Mouse (Mus musculus) limb, embryonic 12.5 days (tissue): ENCODE data around the gene Map3k6. TPM values are rescaled to one million over a fixed set of nuclear protein-coding genes. Genes with fewer than 3 reads are reported as not detected.

Source experiments
- ATAC-seq: fragments of 200-750 bp; cut with Nextera tagmentation; 2 replicates; pipeline ENCODE4 v1.8.0; 2017; ENCODE audit warnings: low read depth, moderate TSS enrichment; ENCODE audit not compliant: insufficient number of reproducible peaks, insufficient read depth, low FRiP score, low TSS enrichment
- H3K27ac ChIP-seq: fragments of 300-500 bp; sonication (generic); 2 replicates; pipeline ENCODE4 v1.5.1; 2016; ENCODE audit warnings: mild to moderate bottlenecking, moderate library complexity
- H3K27me3 ChIP-seq: fragments of 300-500 bp; sonication (generic); 2 replicates; pipeline ENCODE4 v1.6.1; 2016; ENCODE audit warnings: mild to moderate bottlenecking, moderate library complexity
- H3K36me3 ChIP-seq: fragments of 300-500 bp; sonication (generic); 2 replicates; pipeline ENCODE4 v1.6.1; 2016; ENCODE audit warnings: mild to moderate bottlenecking, moderate library complexity
- H3K4me1 ChIP-seq: fragments of 300-500 bp; sonication (generic); replicated peaks from 2 replicates; pipeline ENCODE4 v1.6.1; 2016
- H3K4me2 ChIP-seq: fragments of 300-500 bp; sonication (generic); 2 replicates; pipeline ENCODE4 v1.6.1; 2016; ENCODE audit warnings: mild to moderate bottlenecking, moderate library complexity
- H3K4me3 ChIP-seq: fragments of 300-500 bp; sonication (generic); replicated peaks from 2 replicates; pipeline ENCODE4 v1.5.1; 2016; ENCODE audit warnings: mild to moderate bottlenecking
- H3K9ac ChIP-seq: fragments of 300-500 bp; sonication (generic); replicated peaks from 2 replicates; pipeline ENCODE4 v1.6.1; 2016; ENCODE audit warnings: mild to moderate bottlenecking, moderate library complexity
- H3K9me3 ChIP-seq: fragments of 300-500 bp; sonication (generic); 2 replicates; pipeline ENCODE4 v1.6.1; 2016; ENCODE audit warnings: mild to moderate bottlenecking, moderate library complexity
- WGBS: fragments of 180-500 bp; shearing (Covaris S2); methylation state at CpG from one replicate; pipeline ENCODE4 v1.1.7; 2016; 5-methylcytosine and 5-hydroxymethylcytosine counted together
- polyA plus RNA-seq: library from polyadenylated mRNA; unstranded; fragments of >200 nt; fragmentation: Nextera tagmentation; extraction: Ambion mirVana; gene quantifications from 2 replicates; pipeline ENCODE4 v1.2.1, GENCODE M21; 2016

Gene Map3k6
- polyA plus RNA-seq, 1 experiment from 2014 or later: 2.3 TPM

GRCm38 (mm10) chr4:133285299-133285698, 44.7 kb downstream of the Map3k6 start:
- H3K36me3 ChIP-seq: no peaks in the 10 kb centered on the region
- H3K4me2 ChIP-seq: no peak overlapping the region
- peaks cover 27% of the 10 kb centered on the region for H3K4me1 ChIP-seq
- ATAC-seq: no peak
- 85% methylated on average over 3 of the region's 3 CpGs for WGBS
- H3K4me3 ChIP-seq: no peak overlapping the region
- H3K9me3 ChIP-seq: no peaks in the 10 kb centered on the region
- no peaks in the 10 kb centered on the region for H3K27me3 ChIP-seq
- 0 out of 2 replicates have a peak overlapping the region, but pooled peaks have one; percentile 17 for H3K27ac ChIP-seq
- no peak overlapping the region for H3K9ac ChIP-seq

- Histone ChIP-seq H3K9ac (no peak overlapping the region), H3K4me1 (peaks cover 26% of the 10 kb centered on the region), H3K27ac (0 out of 2 replicates have a peak overlapping the region, but pooled peaks have one; percentile 17), H3K4me2 (no peak overlapping the region), H3K36me3 (no peaks in the 10 kb centered on the region), H3K27me3 (no peaks in the 10 kb centered on the region), H3K9me3 (no peaks in the 10 kb centered on the region), H3K4me3 (no peak overlapping the region)
- ATAC-seq: no peak
- WGBS: 81% methylated on average over 5 of the region's 5 CpGs
Observed at GRCm38 (mm10) chr4:133285950-133286349, 45.3 kb downstream of the Map3k6 start.

DNA sequence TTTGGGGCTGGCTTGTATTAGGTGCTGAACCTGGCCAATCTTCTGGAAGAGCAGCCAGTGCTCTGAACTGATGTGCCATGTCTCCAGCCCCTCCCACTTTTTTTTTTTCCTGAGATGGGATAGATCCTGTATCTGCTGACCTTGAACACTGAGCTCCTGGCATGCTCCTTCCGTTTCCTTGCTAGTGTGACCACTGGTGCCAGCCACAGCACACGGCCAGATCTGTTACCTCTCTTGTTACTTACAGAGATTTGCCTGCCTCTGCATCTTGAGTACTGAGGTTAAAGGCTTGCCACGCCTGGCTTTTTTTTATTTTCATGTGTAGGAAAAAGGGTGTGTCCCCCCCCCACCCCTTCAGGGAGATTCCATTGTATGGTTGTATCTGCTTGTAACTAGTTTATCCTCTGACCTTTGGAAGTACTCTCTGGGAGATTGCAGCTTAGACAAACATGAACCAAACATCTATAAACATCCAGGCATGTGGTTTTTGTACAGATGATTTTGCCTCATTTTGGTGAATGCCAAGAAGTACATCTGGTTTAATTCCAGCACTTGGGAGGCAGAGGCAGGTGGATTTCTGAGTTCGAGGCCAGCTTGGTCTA, 46.0 kb downstream of the Map3k6 start:
- ATAC-seq: no peak
- Histone ChIP-seq H3K27ac (no peak overlapping the region), H3K36me3 (no peaks in the 10 kb centered on the region), H3K4me2 (no peak overlapping the region), H3K9ac (no peak overlapping the region), H3K4me1 (peaks cover 19% of the 10 kb centered on the region), H3K4me3 (no peak overlapping the region), H3K9me3 (no peaks in the 10 kb centered on the region), H3K27me3 (no peaks in the 10 kb centered on the region)
- 91% methylated on average over 4 of the region's 4 CpGs for WGBS

DNA sequence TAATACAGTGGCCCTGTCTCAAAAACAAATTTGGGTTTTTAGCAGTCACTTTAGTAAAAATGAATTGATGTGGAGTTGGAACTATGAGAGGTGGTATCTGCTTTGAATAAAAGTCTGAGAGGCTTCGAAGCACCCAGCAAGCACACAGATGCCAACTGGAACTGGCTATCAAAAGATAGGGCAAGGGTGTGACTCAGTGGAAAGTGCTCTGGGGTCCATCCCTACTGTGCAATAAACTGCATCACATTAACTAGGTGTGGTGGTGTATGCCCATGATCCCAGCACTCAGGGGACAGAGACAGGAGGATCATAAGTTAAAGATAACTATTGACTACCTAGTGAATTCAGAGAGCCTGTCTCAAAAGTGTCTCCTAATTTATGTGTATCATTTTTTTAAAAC, 50.6 kb downstream of the Map3k6 start:
- H3K9ac ChIP-seq: no peak overlapping the region
- H3K27me3 ChIP-seq: 0 out of 2 replicates have a peak, but pooled peaks cover 3% of the 10 kb centered on the region
- H3K27ac ChIP-seq: no peak overlapping the region
- no peaks in the 10 kb centered on the region for H3K9me3 ChIP-seq
- 100% methylated on average over 1 of the region's 1 CpGs for WGBS
- ATAC-seq: no peak
- H3K4me3 ChIP-seq: no peak overlapping the region
- peaks cover 34% of the 10 kb centered on the region for H3K36me3 ChIP-seq
- H3K4me2 ChIP-seq: no peak overlapping the region
- peaks cover 22% of the 10 kb centered on the region for H3K4me1 ChIP-seq

- peak overlapping the region; percentile 72; the same call in 1 of the 2 replicates for H3K27ac ChIP-seq
- 65% methylated on average over 4 of the region's 4 CpGs for WGBS
- no peaks in the 10 kb centered on the region for H3K9me3 ChIP-seq
Observed at GRCm38 (mm10) chr4:133292405-133292804, 51.8 kb downstream of the Map3k6 start.

DNA sequence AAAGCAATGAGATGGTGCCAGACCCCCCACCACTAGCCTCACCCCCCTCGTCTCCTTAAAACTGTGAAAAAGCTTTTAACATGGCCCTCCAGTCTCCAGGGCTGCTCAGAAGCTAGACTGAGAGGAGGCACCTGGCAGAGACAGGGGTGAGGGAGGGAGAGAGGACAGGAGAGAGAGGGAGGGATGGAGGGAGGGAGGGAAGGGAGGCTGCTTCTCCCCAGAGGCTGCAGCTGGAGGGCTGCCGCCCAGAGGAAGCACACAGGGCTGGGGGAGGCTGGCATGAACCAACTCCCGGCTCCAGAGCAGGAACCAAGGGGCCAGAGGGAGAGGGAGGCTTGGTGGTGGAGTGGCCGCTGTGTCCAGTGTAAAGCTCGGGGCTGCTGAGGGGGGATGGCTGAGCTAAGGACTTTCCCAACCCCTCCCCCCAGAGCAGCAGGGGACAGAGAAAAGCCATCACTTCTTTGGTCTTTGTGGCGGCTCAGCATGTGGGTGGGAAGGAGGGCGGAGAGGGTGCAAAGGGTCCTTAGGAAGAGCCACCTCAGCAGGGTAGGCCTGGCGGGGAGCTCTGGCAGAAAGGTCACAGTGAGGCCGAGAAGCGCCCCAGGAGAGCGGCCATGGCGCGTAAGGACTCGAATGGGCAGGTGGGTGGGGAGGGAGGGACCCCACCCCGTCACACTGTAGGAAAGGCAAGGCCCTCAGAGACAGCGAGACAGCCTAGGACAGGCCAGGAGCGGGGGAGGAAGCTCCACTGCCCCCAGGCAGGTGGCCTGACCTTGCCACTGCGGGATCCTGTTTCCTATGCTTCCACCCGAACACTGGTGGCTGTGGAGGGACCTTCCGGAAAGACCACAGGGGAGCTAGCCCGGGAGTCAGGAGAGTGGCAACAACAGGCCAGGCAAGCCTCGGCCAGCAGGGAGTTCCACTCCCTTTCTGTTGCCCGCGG, 52.6 kb downstream of the Map3k6 start:
- H3K36me3 ChIP-seq: peaks cover 47% of the 10 kb centered on the region
- H3K27ac ChIP-seq: peak overlapping the region; percentile 72
- H3K9me3 ChIP-seq: no peaks in the 10 kb centered on the region
- H3K4me1 ChIP-seq: peaks cover 32% of the 10 kb centered on the region
- H3K4me2 ChIP-seq: peak overlapping the region; percentile 15
- 0 out of 2 replicates have a peak, but pooled peaks have one; percentile 7 for ATAC-seq
- 18% methylated on average over 24 of the region's 24 CpGs for WGBS
- no peak overlapping the region; the same call in 1 of the 2 replicates for H3K4me3 ChIP-seq
- H3K27me3 ChIP-seq: 0 out of 2 replicates have a peak, but pooled peaks cover 3% of the 10 kb centered on the region
- peak overlapping the region; percentile 8 for H3K9ac ChIP-seq

More at GRCm38 (mm10) chr4:133292405-133292804, 51.8 kb downstream of the Map3k6 start:
- Histone ChIP-seq H3K4me2 (no peak overlapping the region), H3K27me3 (0 out of 2 replicates have a peak, but pooled peaks cover 3% of the 10 kb centered on the region), H3K4me3 (no peak overlapping the region), H3K36me3 (peaks cover 46% of the 10 kb centered on the region), H3K9ac (no peak overlapping the region; the same call in 1 of the 2 replicates), H3K4me1 (peaks cover 25% of the 10 kb centered on the region)
- ATAC-seq: no peak

DNA sequence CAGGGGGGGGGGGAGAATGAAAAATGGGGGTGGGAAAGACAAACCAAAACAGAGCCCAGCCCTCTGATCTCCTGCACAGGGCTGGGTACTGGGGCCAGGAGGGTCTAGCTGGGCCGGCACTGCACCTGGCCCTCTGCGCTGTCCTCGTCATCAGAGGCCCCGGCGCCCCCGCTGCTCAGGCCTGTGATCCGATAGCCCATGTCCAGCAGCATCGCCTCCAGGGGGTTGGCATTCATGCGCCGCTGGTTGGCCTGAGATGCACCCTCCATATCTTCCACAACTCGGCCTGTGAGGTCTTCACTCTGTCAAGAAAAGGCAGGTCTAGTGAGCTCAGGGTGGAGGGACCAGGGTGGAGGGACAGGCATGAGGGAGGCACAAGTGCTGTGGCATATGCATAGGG, 53.5 kb downstream of the Map3k6 start:
- Histone ChIP-seq H3K27ac (no peak overlapping the region), H3K4me2 (no peak overlapping the region), H3K4me3 (no peak overlapping the region), H3K9me3 (no peaks in the 10 kb centered on the region), H3K9ac (peak overlapping the region; percentile 32; the same call in 1 of the 2 replicates), H3K36me3 (peaks cover 47% of the 10 kb centered on the region), H3K4me1 (peaks cover 37% of the 10 kb centered on the region), H3K27me3 (0 out of 2 replicates have a peak, but pooled peaks cover 3% of the 10 kb centered on the region)
- 31% methylated on average over 11 of the region's 11 CpGs for WGBS
- ATAC-seq: no peak

DNA sequence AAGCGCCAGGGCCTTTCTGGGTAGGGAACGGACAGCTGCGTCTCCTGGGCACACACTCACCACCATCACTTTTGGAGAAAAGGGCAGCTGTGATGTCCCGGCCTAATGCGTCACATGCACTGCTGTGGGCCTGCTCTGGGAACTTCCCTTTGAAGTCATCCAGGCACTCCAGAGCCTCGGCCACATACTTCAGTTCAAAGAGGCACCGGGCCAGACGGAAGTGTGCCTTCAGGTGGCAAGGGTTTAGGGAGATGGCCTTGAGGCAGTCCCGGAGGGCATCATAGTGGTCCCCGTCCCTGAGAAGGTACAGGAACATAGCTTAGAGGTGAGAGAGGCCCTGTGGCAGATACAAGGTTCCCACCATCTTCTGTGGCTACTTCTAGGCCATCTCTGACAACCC, 56.7 kb downstream of the Map3k6 start:
- Histone ChIP-seq H3K9ac (no peak overlapping the region; the same call in 1 of the 2 replicates), H3K4me3 (no peak overlapping the region), H3K4me2 (no peak overlapping the region), H3K4me1 (peaks cover 37% of the 10 kb centered on the region), H3K36me3 (peaks cover 68% of the 10 kb centered on the region), H3K27me3 (0 out of 2 replicates have a peak, but pooled peaks cover 3% of the 10 kb centered on the region), H3K9me3 (no peaks in the 10 kb centered on the region), H3K27ac (no peak overlapping the region; the same call in 1 of the 2 replicates)
- peak; percentile 5; the same call in 1 of the 2 replicates for ATAC-seq
- 49% methylated on average over 10 of the region's 10 CpGs for WGBS

- Histone ChIP-seq H3K9ac (peak overlapping the region; percentile 19; the same call in 1 of the 2 replicates), H3K4me3 (no peak overlapping the region), H3K4me1 (peaks cover 32% of the 10 kb centered on the region), H3K36me3 (peaks cover 68% of the 10 kb centered on the region), H3K9me3 (no peaks in the 10 kb centered on the region), H3K27me3 (0 out of 2 replicates have a peak, but pooled peaks cover 3% of the 10 kb centered on the region), H3K4me2 (no peak overlapping the region), H3K27ac (no peak overlapping the region; the same call in none of the 2 replicates)
- 4% methylated on average over 5 of the region's 5 CpGs for WGBS
- peak; percentile 67 for ATAC-seq
Observed at GRCm38 (mm10) chr4:133297801-133298238, 57.2 kb downstream of the Map3k6 start.

GRCm38 (mm10) chr4:133298516-133299365, 58.1 kb downstream of the Map3k6 start:
- ATAC-seq: no peak
- H3K27me3 ChIP-seq: 0 out of 2 replicates have a peak, but pooled peaks cover 3% of the 10 kb centered on the region
- H3K9ac ChIP-seq: no peak overlapping the region
- H3K36me3 ChIP-seq: peaks cover 76% of the 10 kb centered on the region
- whole genome bisulfite sequencing: 34% methylated on average over 12 of the region's 12 CpGs
- no peak overlapping the region for H3K4me2 ChIP-seq
- H3K4me3 ChIP-seq: no peak overlapping the region
- no peak overlapping the region; the same call in 1 of the 2 replicates for H3K27ac ChIP-seq
- H3K4me1 ChIP-seq: peaks cover 23% of the 10 kb centered on the region
- H3K9me3 ChIP-seq: no peaks in the 10 kb centered on the region
